Mouse (Mus musculus): ENCODE data around the gene Tmem209. TPM values are rescaled to one million over a fixed set of nuclear protein-coding genes. Genes with fewer than 3 reads are reported as not detected.

Gene Tmem209
- polyA plus RNA-seq, 2 experiments from 2014 or later: 48.4 to 59.2 TPM

- no peak for ATAC-seq
Observed at GRCm38 (mm10) chr6:30538240-30538639, 28.7 kb upstream of the Tmem209 start.

- ATAC-seq: no peak
Observed at GRCm38 (mm10) chr6:30535340-30535739, 25.8 kb upstream of the Tmem209 start.

- no peak for ATAC-seq
Observed at GRCm38 (mm10) chr6:30528800-30529199, 19.2 kb upstream of the Tmem209 start.

DNA sequence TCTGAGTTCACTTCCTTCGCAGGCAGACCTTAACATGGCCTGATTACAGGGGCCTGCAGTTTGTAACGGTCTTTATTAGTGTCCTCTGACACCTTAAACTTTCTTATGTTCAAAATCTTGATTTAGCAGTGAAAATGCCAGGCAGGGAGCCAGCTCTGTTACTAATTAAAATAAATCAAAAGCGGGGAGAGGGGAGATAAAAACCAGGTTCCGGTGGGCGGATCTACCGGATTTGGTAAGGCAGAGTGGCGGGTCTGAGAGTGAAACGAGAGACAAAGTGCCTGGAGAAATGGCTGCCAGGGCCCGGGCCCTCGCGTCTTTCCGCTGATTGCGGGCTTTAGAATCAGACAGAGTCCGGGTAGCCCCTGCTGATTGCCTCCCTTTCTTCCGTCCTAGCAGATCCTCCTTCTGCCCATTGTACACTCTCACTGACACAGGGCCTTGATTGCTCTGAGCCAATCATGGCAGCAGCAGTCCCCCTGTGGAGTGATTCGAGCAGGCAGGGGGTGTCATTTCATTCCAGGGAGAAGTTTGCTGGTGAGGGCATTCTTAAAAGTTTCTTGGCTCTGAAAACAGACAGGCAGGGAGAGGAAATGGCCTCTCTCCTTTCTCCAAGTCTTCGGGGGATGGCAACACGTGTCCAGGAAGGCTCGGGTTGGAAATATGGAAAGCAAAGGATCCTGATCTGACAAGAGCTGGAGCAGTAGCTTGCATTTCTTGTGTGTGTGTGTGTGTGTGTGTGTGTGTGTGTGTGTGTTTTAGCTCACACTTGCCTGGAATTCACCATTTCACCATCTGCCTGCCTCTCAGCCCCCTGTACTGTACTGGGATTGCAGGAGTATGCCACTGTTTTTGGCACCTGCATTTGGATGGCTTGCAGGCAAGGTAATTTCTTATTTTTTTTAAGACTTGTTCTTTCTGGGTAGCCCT is 17.3 kb upstream of the Tmem209 start:
- ATAC-seq: no peak

GRCm38 (mm10) chr6:30525456-30526332 is 16.1 kb upstream of the Tmem209 start:
- ATAC-seq: no peak

DNA sequence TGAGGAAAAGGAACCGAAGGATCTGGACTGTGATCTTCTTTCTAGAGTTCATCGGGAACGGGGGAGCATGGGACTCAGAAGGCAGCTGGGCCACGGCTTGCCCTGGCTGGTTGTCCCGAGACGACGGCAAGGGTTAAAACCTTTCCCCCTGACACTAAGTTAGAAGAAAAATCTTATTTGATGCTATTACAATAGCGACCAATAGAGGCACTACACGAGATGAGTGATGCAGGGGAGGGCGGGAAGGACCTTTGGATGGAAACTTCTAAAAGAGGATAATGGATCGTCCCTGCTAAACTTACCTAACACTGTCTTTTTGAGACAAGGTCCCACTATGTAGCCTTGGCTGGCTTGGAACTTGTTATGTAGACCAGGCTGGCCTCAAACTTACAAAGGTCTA is 10.8 kb upstream of the Tmem209 start:
- no peak for ATAC-seq

DNA sequence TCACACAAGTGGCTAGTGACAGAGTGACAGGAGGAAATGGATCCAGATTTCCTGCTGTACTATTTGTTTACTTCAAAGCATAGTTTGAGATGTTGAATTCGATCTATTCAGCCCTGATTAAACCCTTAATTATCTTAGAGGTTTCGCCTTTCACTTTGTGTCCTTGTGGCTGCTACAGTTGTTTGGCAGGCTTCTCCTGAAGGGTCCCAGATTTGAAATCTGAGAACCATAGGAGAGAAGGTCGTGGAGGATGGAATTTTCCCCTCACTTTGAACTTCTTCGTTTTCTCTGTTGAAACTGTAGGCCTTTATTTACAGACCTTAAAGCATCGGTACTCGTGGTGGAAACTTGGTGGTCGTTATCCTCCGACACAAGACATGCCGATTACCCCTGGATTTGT is 4.7 kb upstream of the Tmem209 start:
- ATAC-seq: no peak

- ATAC-seq: no peak
Observed at GRCm38 (mm10) chr6:30510291-30510690, 708 bp upstream of the Tmem209 start.

DNA sequence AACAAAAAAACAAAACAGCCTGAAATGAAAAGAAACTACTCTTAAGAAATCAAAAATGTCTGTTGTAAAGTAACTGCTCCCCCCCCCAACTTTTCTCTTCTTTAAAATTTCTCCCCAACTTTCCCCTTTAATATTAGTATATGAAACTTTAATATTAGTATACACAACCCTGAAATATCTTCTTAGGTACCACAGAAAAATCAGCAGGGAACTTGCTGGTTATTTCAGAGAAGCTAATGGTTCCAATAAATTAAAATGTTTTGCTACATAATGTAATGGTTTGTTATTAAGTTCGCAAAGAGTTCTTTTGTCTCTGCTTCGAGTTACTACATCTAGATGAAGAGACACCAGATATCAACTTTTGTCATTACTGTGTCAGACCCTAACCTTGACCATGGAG is 759 bp downstream of the Tmem209 start:
- no peak for ATAC-seq

DNA sequence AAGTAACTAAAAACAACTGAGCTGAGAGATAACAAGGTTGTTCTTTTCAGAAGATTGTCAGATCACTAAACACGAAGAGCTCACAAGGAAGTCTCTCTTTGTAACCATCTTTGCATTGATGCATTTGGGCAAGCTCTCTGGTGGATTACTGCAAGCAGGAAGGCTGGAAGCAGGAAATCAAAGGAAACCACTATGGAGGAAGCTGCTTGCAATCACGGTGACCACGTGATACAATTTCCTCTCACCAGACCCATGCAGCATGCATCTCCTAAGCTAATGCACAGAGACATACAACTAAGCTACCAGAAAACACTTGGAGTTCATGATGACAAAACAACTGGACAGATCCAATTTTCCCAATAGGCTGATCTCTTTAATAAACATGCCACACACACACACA is 10.5 kb downstream of the Tmem209 start:
- peak; percentile 68 for ATAC-seq

GRCm38 (mm10) chr6:30486504-30486903 is 23.1 kb downstream of the Tmem209 start:
- no peak for ATAC-seq

DNA sequence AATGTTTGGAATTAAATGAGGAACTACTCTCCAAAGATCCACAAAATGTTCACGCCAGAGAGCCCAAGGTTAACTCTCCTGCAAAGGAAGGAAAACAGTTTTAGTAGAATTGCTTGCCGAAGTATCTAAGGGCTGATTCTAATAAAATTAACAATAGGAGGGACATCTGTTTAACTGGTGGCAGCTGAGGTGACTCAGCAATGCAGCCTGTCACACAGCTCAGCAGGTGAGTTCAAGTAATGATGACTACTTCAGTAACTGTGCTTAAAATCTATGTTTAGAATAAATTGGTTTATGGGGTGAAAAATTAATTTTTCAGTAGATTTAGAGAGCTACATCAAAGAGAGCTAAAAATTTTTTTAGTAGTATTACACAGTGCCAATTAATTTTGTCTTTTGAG is 26.7 kb downstream of the Tmem209 start:
- no peak for ATAC-seq

DNA sequence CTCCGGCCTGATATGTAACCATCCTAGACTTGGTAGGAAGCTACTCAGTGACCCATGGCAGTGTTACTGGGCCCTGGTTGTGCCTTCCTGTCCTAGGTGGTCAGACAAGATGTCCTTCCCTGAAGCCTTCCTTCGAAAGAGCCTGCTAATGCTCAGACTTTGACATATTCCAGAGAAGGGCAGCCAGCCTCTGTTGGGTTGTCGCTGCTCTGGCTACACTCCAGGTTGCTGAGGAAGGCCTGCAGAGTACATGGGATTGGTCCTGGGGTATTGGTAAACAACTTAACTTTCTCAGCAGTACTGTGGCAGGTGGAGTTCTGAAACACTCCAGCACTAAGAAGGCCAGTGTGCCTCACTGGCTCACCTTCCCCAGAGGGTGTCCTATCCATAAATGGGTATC is 30.2 kb downstream of the Tmem209 start:
- no peak for ATAC-seq

- ATAC-seq: no peak
Observed at GRCm38 (mm10) chr6:30477784-30478183, 31.8 kb downstream of the Tmem209 start.

- ATAC-seq: no peak
Observed at GRCm38 (mm10) chr6:30477210-30477714, 32.3 kb downstream of the Tmem209 start.

DNA sequence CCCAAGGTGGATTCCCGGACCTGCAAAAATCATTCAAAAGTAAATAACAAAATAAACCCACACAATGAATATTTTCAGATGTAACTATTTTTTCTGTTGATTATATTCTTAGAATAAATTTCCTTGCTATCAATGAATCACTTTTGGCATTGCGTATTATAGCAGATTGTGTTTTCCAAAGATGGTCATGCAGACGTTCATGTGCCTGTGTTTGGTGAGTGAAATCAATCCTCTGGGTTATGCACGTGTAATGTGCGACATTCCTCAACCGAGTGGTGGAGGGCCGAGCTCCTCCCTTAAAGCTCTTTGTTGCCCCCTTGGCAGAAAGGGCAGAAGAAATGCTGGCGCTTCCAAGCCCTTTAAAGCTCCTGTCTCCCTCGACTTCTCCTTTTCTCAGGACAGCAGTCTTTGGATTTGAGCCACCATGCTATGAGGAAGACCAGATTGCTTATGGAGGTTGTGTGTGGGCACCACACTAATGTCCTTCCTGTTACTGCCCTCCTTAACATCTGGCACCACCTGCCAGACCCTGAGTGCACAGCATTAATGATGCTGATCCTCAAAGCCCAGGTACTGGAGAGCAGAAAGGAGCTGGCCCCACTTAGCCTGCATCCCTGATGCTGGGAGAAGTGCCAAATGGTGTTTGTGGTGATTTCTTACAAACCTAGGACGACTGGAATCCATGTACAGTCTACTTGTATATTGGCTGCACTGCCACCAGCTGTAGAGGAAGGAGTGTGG is 33.4 kb downstream of the Tmem209 start:
- no peak for ATAC-seq

GRCm38 (mm10) chr6:30471706-30472105 is 37.9 kb downstream of the Tmem209 start:
- no peak for ATAC-seq

- ATAC-seq: no peak
Observed at GRCm38 (mm10) chr6:30469370-30469769, 40.2 kb downstream of the Tmem209 start.

DNA sequence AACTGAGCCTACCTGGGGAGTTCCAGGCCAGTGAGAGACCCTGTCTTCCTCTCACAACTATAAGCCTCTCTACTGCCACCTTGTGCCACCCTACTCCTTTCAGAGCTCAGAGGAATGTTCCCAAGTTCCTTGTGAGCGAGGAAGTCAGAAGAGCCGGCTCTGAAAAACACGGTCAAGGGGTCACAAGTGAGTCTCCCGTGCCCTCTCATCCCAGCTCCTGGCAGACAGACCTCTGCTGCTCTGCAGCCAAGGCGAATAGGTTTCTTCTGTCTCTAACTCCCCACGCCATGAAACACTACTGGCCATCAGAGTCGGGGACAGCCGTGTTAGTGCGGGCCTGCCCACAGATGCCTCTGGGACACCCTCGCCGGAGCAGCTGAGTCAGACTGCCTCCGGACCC is 40.9 kb downstream of the Tmem209 start:
- ATAC-seq: no peak

- ATAC-seq: no peak
Observed at GRCm38 (mm10) chr6:30468058-30468457, 41.5 kb downstream of the Tmem209 start.

DNA sequence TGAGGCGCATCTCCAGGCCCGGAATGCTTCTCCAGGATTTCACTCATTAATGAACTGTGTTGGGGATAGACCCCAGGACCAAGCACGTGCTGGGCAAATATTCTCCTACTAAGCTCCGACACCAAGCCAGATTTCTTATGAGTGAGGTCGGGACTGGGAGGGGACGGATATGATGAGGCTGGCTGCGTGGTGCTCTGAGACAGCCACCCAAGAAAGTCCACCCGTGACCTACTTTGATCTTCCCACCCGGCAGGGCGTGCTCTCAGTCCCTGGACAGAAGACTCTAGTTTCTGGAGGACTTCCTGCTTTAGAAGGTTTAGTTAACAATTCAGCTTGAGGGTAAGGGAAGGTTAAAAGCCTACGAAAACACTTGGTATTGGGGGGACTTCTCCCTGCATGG is 44.0 kb downstream of the Tmem209 start:
- no peak for ATAC-seq

DNA sequence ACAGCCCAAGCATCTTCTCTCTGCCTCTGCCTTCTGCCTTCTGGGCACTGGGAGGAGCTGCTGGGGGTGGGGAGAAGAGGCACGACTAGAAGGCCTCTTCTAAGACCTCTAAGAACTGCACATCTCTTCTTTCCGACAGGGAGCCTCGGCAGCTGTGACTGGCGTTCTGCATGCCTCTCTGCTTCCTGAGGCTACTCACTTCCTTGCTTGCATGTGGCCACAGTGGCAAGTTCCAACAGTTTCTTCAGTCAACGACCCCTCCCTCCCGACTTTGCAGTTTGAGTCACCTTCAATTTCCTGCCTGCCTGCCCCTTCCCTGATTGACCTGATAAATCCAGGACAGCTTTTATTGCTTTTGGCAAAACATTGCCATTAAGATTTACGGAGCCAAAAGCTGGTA is 46.8 kb downstream of the Tmem209 start:
- ATAC-seq: no peak
